Mouse (Mus musculus) forebrain, postnatal 0 days (tissue): Measurements from ENCODE around the gene Abhd14b. TPM values are rescaled to one million over a fixed set of nuclear protein-coding genes. Genes with fewer than 3 reads are reported as not detected.

Experiments used
- ATAC-seq: fragments of 200-750 bp; cut with Nextera tagmentation; 2 replicates; pipeline ENCODE4 v1.8.0; 2017; ENCODE audit warnings: mild to moderate bottlenecking, moderate library complexity
- DNase-seq: peaks from one replicate; pipeline ENCODE4 v3.0.0-alpha.2; 2015
- H3K27ac ChIP-seq: fragments of 300-500 bp; sonication (generic); 2 replicates; pipeline ENCODE4 v1.5.1; 2014; ENCODE audit warnings: low read depth, mild to moderate bottlenecking, antibody characterized with exemption, low read length, moderate library complexity, mixed read lengths
- H3K27me3 ChIP-seq: fragments of 300-500 bp; sonication (generic); 2 replicates; pipeline ENCODE4 v1.6.1; 2014; ENCODE audit warnings: mild to moderate bottlenecking, low read length, mixed read lengths; ENCODE audit not compliant: insufficient read depth
- H3K36me3 ChIP-seq: fragments of 300-500 bp; sonication (generic); 2 replicates; pipeline ENCODE4 v1.6.1; 2014; ENCODE audit warnings: mild to moderate bottlenecking, moderate library complexity; ENCODE audit not compliant: insufficient read depth
- H3K4me1 ChIP-seq: fragments of 300-500 bp; sonication (generic); 2 replicates; pipeline ENCODE4 v1.6.1; 2014; ENCODE audit warnings: antibody characterized with exemption; ENCODE audit not compliant: insufficient read depth
- H3K4me2 ChIP-seq: fragments of 300-500 bp; sonication (generic); 2 replicates; pipeline ENCODE4 v1.6.1; 2014; ENCODE audit warnings: low read depth, mild to moderate bottlenecking, moderate library complexity
- H3K4me3 ChIP-seq: fragments of 300-500 bp; sonication (generic); 2 replicates; pipeline ENCODE4 v1.5.1; 2014; ENCODE audit warnings: low read depth, low read length, mixed read lengths
- H3K9ac ChIP-seq: fragments of 300-500 bp; sonication (generic); 2 replicates; pipeline ENCODE4 v1.6.1; 2014; ENCODE audit warnings: mild to moderate bottlenecking
- H3K9me3 ChIP-seq: fragments of 300-500 bp; sonication (generic); 2 replicates; pipeline ENCODE4 v1.6.1; 2016; ENCODE audit warnings: low read length
- CTCF ChIP-seq: sonication (generic); IDR thresholded peaks from 2 replicates; pipeline ENCODE4 v1.5.1; 2016; ENCODE audit warnings: antibody characterized with exemption, control low read depth, low read depth
- WGBS: fragments of 180-500 bp; shearing (Covaris S2); extraction: QIAGEN DNeasy Blood & Tissue Kit; methylation state at CpG from one replicate; pipeline ENCODE4 v1.1.7; 2014; 5-methylcytosine and 5-hydroxymethylcytosine counted together
- polyA plus RNA-seq: library from polyadenylated mRNA; unstranded; fragments of >200 nt; fragmentation: Nextera tagmentation; extraction: Ambion mirVana; gene quantifications from 2 replicates; pipeline ENCODE4 v1.2.1, GENCODE M21; 2015
- total RNA-seq: library from RNA; depleted of rRNA; stranded (reverse); fragments of >200 nt; gene quantifications from 2 replicates; pipeline ENCODE4 v1.2.3, GENCODE M21; 2014

Abhd14b gene
- total and polyA plus RNA-seq, 2 experiments from 2014 or later, result 7.6 to 13.8 TPM

GRCm38 (mm10) chr9:106448498-106449031, 1.3 kb downstream of the Abhd14b start:
- H3K4me3 ChIP-seq, result peak overlapping the region; percentile 55
- ATAC-seq, result peak; percentile 78
- no peaks in the 10 kb centered on the region for H3K27me3 ChIP-seq
- no peaks in the 10 kb centered on the region for H3K9me3 ChIP-seq
- TF ChIP-seq CTCF, result peak; percentile 78
- peak overlapping the region; percentile 57 for H3K9ac ChIP-seq
- H3K4me1 ChIP-seq, result peaks cover 26% of the 10 kb centered on the region
- peak overlapping the region; percentile 54; the same call in 1 of the 2 replicates for H3K27ac ChIP-seq
- DNase-seq, result peak; percentile 83
- 3% methylated on average over 23 of the region's 23 CpGs for WGBS
- peak overlapping the region; percentile 82 for H3K4me2 ChIP-seq
- H3K36me3 ChIP-seq, result no peaks in the 10 kb centered on the region

GRCm38 (mm10) chr9:106449947-106450346, 2.7 kb downstream of the Abhd14b start:
- H3K9ac ChIP-seq, result no peak overlapping the region
- H3K4me3 ChIP-seq, result no peak overlapping the region
- no peak for TF ChIP-seq CTCF
- no peaks in the 10 kb centered on the region for H3K9me3 ChIP-seq
- no peak for ATAC-seq
- no peak overlapping the region for H3K27ac ChIP-seq
- 90% methylated on average over 8 of the region's 8 CpGs for WGBS
- peaks cover 26% of the 10 kb centered on the region for H3K4me1 ChIP-seq
- H3K36me3 ChIP-seq, result no peaks in the 10 kb centered on the region
- no peaks in the 10 kb centered on the region for H3K27me3 ChIP-seq
- no peak overlapping the region for H3K4me2 ChIP-seq
- DNase-seq, result no peak

GRCm38 (mm10) chr9:106450661-106451060, 3.4 kb downstream of the Abhd14b start:
- no peak overlapping the region for H3K4me2 ChIP-seq
- WGBS, result 26% methylated on average over 9 of the region's 9 CpGs
- H3K27me3 ChIP-seq, result no peaks in the 10 kb centered on the region
- TF ChIP-seq CTCF, result no peak
- no peaks in the 10 kb centered on the region for H3K9me3 ChIP-seq
- H3K27ac ChIP-seq, result no peak overlapping the region
- no peak overlapping the region for H3K4me3 ChIP-seq
- H3K9ac ChIP-seq, result no peak overlapping the region
- no peaks in the 10 kb centered on the region for H3K36me3 ChIP-seq
- DNase-seq (no peak), ATAC-seq (no peak)
- H3K4me1 ChIP-seq, result peaks cover 28% of the 10 kb centered on the region

- H3K4me1 ChIP-seq, result peaks cover 31% of the 10 kb centered on the region
- no peak overlapping the region for H3K27ac ChIP-seq
- no peak for ATAC-seq
- 85% methylated on average over 11 of the region's 11 CpGs for WGBS
- H3K36me3 ChIP-seq, result no peaks in the 10 kb centered on the region
- no peaks in the 10 kb centered on the region for H3K9me3 ChIP-seq
- no peak for TF ChIP-seq CTCF
- no peak overlapping the region for H3K9ac ChIP-seq
- no peak for DNase-seq
- H3K4me3 ChIP-seq, result no peak overlapping the region
- H3K27me3 ChIP-seq, result no peaks in the 10 kb centered on the region
- H3K4me2 ChIP-seq, result no peak overlapping the region
Measured at GRCm38 (mm10) chr9:106451298-106451697, 4.0 kb downstream of the Abhd14b start.

GRCm38 (mm10) chr9:106451899-106452298, 4.6 kb downstream of the Abhd14b start:
- Histone ChIP-seq H3K9ac (no peak overlapping the region), H3K4me3 (no peak overlapping the region), H3K36me3 (no peaks in the 10 kb centered on the region), H3K4me1 (peaks cover 37% of the 10 kb centered on the region), H3K9me3 (no peaks in the 10 kb centered on the region), H3K4me2 (no peak overlapping the region), H3K27ac (no peak overlapping the region), H3K27me3 (no peaks in the 10 kb centered on the region)
- 68% methylated on average over 2 of the region's 2 CpGs for whole genome bisulfite sequencing
- DNase-seq (no peak), ATAC-seq (no peak)
- no peak for TF ChIP-seq CTCF

GRCm38 (mm10) chr9:106452351-106452750, 5.1 kb downstream of the Abhd14b start:
- H3K9ac ChIP-seq, result peak overlapping the region; percentile 92; the same call in 1 of the 2 replicates

GRCm38 (mm10) chr9:106452821-106453220, 5.6 kb downstream of the Abhd14b start:
- Histone ChIP-seq H3K27me3 (no peaks in the 10 kb centered on the region), H3K36me3 (no peaks in the 10 kb centered on the region), H3K9me3 (no peaks in the 10 kb centered on the region), H3K9ac (peak overlapping the region; percentile 92), H3K4me3 (peak overlapping the region; percentile 71), H3K4me1 (peaks cover 41% of the 10 kb centered on the region), H3K27ac (peak overlapping the region; percentile 91), H3K4me2 (peak overlapping the region; percentile 97)
- no peak for ATAC-seq
- TF ChIP-seq CTCF, result no peak
- peak; percentile 30 for DNase-seq
- WGBS, result under 1% methylated on average over 7 of the region's 7 CpGs

More at GRCm38 (mm10) chr9:106452351-106452750, 5.1 kb downstream of the Abhd14b start:
- no peaks in the 10 kb centered on the region for H3K36me3 ChIP-seq
- peaks cover 41% of the 10 kb centered on the region for H3K4me1 ChIP-seq
- WGBS, result 27% methylated on average over 6 of the region's 6 CpGs
- peak overlapping the region; percentile 91; the same call in 1 of the 2 replicates for H3K27ac ChIP-seq
- no peaks in the 10 kb centered on the region for H3K9me3 ChIP-seq
- DNase-seq (no peak), ATAC-seq (no peak)
- H3K27me3 ChIP-seq, result no peaks in the 10 kb centered on the region
- H3K4me2 ChIP-seq, result peak overlapping the region; percentile 97
- no peak overlapping the region for H3K4me3 ChIP-seq
- no peak for TF ChIP-seq CTCF
